ENCODE assay signal across 11 mouse cellular contexts in the genomic region with DNA sequence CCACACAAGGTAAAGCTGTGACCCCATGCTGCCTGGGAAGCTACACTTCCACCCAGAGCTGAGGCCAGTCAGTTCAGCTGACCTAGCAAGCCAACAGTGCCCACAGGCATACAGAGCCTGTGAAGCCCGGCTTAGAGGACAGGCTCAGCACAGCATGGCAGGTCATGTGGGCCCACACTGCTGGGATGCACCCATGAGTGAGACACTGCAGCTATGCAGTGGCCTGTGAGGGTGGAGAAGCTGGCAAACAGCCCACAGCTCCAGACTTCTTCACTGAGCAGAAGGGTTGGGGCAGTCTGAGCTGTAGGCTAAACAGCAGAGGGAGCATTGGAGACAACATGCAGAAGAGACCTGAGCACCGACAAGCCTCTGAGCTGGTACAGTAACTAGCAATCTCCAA. TPM values are rescaled to one million over a fixed set of nuclear protein-coding genes. Genes with fewer than 3 reads are reported as not detected.
DNase-seq lines count a peak whose midpoint lies in the region; ATAC-seq and TF ChIP-seq lines count a peak whose summit lies in the region.
"Had no signal": no experiment of that assay in that cellular context is flagged by ENCODE, and none has a peak within 500 bp of the region (broad histone marks: within the 10 kb centered on the region; RNA-seq: fewer than 3 reads in every experiment).

No protein-coding gene starts in this region.

- TF ChIP-seq CTCF in hindbrain, postnatal 0 days (IDR thresholded peaks at IDR 0.05; ENCODE audit: low read depth): peak; percentile 21

- H3K27me3 ChIP-seq in hindbrain, postnatal 0 days (ENCODE audit: insufficient read depth, low read length): no peaks in the 10 kb centered on the region
- 0 out of 2 replicates have a peak, but pooled peaks cover 3% of the 10 kb centered on the region for H3K27me3 ChIP-seq in hindbrain, embryonic 14.5 days (ENCODE audit: control insufficient read depth, insufficient read depth, low read length)
- H3K27me3 ChIP-seq: hindbrain, embryonic 12.5 days; limb, embryonic 12.5 days had no signal

- no peaks in the 10 kb centered on the region for H3K9me3 ChIP-seq in hindbrain, postnatal 0 days (ENCODE audit: low read length)
- H3K9me3 ChIP-seq in hindbrain, embryonic 14.5 days (ENCODE audit: control insufficient read depth, low read length): no peaks in the 10 kb centered on the region
- H3K9me3 ChIP-seq: forebrain, embryonic 10.5 days; hindbrain, embryonic 12.5 days; limb, embryonic 12.5 days had no signal

- WGBS in hindbrain, postnatal 0 days: 41% methylated on average over 2 of the region's 2 CpGs
- WGBS in hindbrain, embryonic 14.5 days: 70% methylated on average over 2 of the region's 2 CpGs

- no peak for ATAC-seq in hindbrain, postnatal 0 days
- no peak for ATAC-seq in hindbrain, embryonic 14.5 days (ENCODE audit: low FRiP score)

- no peaks in the 10 kb centered on the region for H3K4me1 ChIP-seq in hindbrain, postnatal 0 days (ENCODE audit: insufficient read depth, low read length)
- H3K4me1 ChIP-seq in hindbrain, embryonic 14.5 days (replicated peaks; ENCODE audit: control insufficient read depth, insufficient read depth, low read length): no peaks in the 10 kb centered on the region
- H3K4me1 ChIP-seq: hindbrain, embryonic 12.5 days; limb, embryonic 12.5 days had no signal

- no peak overlapping the region for H3K4me3 ChIP-seq in hindbrain, postnatal 0 days (ENCODE audit: low read length)
- no peak overlapping the region for H3K4me3 ChIP-seq in hindbrain, embryonic 14.5 days (replicated peaks; ENCODE audit: low read length)
- H3K4me3 ChIP-seq: forebrain, embryonic 10.5 days; hindbrain, embryonic 12.5 days; limb, embryonic 12.5 days had no signal

- no peaks in the 10 kb centered on the region for H3K36me3 ChIP-seq in hindbrain, postnatal 0 days (ENCODE audit: insufficient read depth, low read length)
- no peaks in the 10 kb centered on the region for H3K36me3 ChIP-seq in hindbrain, embryonic 14.5 days (replicated peaks; ENCODE audit: control insufficient read depth, insufficient read depth)
- H3K36me3 ChIP-seq: forebrain, embryonic 10.5 days; hindbrain, embryonic 12.5 days; limb, embryonic 12.5 days had no signal

- no peak overlapping the region for H3K9ac ChIP-seq in hindbrain, postnatal 0 days (replicated peaks; ENCODE audit: low read length)
- H3K9ac ChIP-seq in hindbrain, embryonic 14.5 days: no peak overlapping the region
- H3K9ac ChIP-seq: hindbrain, embryonic 12.5 days; limb, embryonic 12.5 days had no signal

- H3K27ac ChIP-seq in hindbrain, postnatal 0 days: no peak overlapping the region
- H3K27ac ChIP-seq in hindbrain, embryonic 14.5 days: no peak overlapping the region
- H3K27ac ChIP-seq: forebrain, embryonic 10.5 days; hindbrain, embryonic 12.5 days; limb, embryonic 12.5 days had no signal

- H3K4me2 ChIP-seq in hindbrain, postnatal 0 days (ENCODE audit: low read depth, low read length): no peak overlapping the region
- H3K4me2 ChIP-seq in hindbrain, embryonic 14.5 days (replicated peaks): no peak overlapping the region
- H3K4me2 ChIP-seq: hindbrain, embryonic 12.5 days; limb, embryonic 12.5 days had no signal

- peak; percentile 45 for DNase-seq in adrenal gland, postnatal 10 days
- DNase-seq in adrenal gland, adult 18-20 months (ENCODE audit: low spot score in 2 of 2): no peak
- peak; percentile 40 for DNase-seq in hindbrain, postnatal 0 days (ENCODE audit: low spot score)
- DNase-seq in hindbrain, embryonic 14.5 days (ENCODE audit: low spot score): no peak
- DNase-seq in retina, postnatal 1 day: peak; percentile 34
- no peak for DNase-seq in retina, embryonic 14.5 days (ENCODE audit: low spot score)
- peak; percentile 19 to 61 for DNase-seq in lung, postnatal 4 days
- no peak for DNase-seq in thymus, postnatal 4 days

RNA-seq across cellular contexts. Expression of a gene that starts 16.3 kb away (rescaled TPM):
- total RNA-seq in adrenal gland, postnatal 10 days (2021): 10 to 100 TPM; 65.0 to 84.5 TPM
- total RNA-seq in adrenal gland, adult 18-20 months (2021): 100 to 1,000 TPM in 1 of 2 experiments, 10 to 100 TPM in 1; 99.5 to 111 TPM
- 71.1 and 72.3 TPM in 2 replicates for total RNA-seq in hindbrain, postnatal 0 days (2014; rRNA removed)
- polyA plus RNA-seq in hindbrain, postnatal 0 days (2015; fragmentation: Nextera tagmentation; extraction: Ambion mirVana): 45.9 and 54.0 TPM in 2 replicates
- polyA plus RNA-seq in hindbrain, embryonic 14.5 days (2014; fragmentation: Nextera tagmentation; extraction: Ambion mirVana): 72.6 and 73.7 TPM in 2 replicates

RNA-seq across cellular contexts. Expression of a gene that starts 32.4 kb away (rescaled TPM):
- 100 to 1,000 TPM; 215 to 222 TPM for total RNA-seq in adrenal gland, postnatal 10 days (2021)
- 100 to 1,000 TPM; 221 to 235 TPM for total RNA-seq in adrenal gland, adult 18-20 months (2021)
- 62.5 and 66.1 TPM in 2 replicates for total RNA-seq in hindbrain, postnatal 0 days (2014; rRNA removed)
- polyA plus RNA-seq in hindbrain, postnatal 0 days (2015; fragmentation: Nextera tagmentation; extraction: Ambion mirVana): 106 TPM in 2 replicates
- 116 and 136 TPM in 2 replicates for polyA plus RNA-seq in hindbrain, embryonic 14.5 days (2014; fragmentation: Nextera tagmentation; extraction: Ambion mirVana)

RNA-seq across cellular contexts. Expression of a gene that starts 44.3 kb away (rescaled TPM):
- 10 to 100 TPM; 47.5 to 53.4 TPM for total RNA-seq in adrenal gland, postnatal 10 days (2021)
- total RNA-seq in adrenal gland, adult 18-20 months (2021): 10 to 100 TPM; 56.2 to 60.8 TPM
- total RNA-seq in hindbrain, postnatal 0 days (2014; rRNA removed): 34.1 and 41.1 TPM in 2 replicates
- polyA plus RNA-seq in hindbrain, postnatal 0 days (2015; fragmentation: Nextera tagmentation; extraction: Ambion mirVana): 50.4 and 54.5 TPM in 2 replicates
- polyA plus RNA-seq in hindbrain, embryonic 14.5 days (2014; fragmentation: Nextera tagmentation; extraction: Ambion mirVana): 60.3 and 64.1 TPM in 2 replicates

RNA-seq across cellular contexts. Expression of a gene that starts 46.7 kb away (rescaled TPM):
- total RNA-seq in adrenal gland, postnatal 10 days (2021): 100 to 1,000 TPM; 214 to 223 TPM
- total RNA-seq in adrenal gland, adult 18-20 months (2021): 100 to 1,000 TPM; 199 to 243 TPM
- 112 and 118 TPM in 2 replicates for total RNA-seq in hindbrain, postnatal 0 days (2014; rRNA removed)
- 198 and 204 TPM in 2 replicates for polyA plus RNA-seq in hindbrain, postnatal 0 days (2015; fragmentation: Nextera tagmentation; extraction: Ambion mirVana)
- 162 and 165 TPM in 2 replicates for polyA plus RNA-seq in hindbrain, embryonic 14.5 days (2014; fragmentation: Nextera tagmentation; extraction: Ambion mirVana)

RNA-seq across cellular contexts. Expression of a gene that starts 56.6 kb away (rescaled TPM):
- 100 to 1,000 TPM; 189 to 579 TPM for total RNA-seq in adrenal gland, postnatal 10 days (2021)
- 10 to 100 TPM in 1 of 2 experiments, not detected in 1; 10.0 TPM for total RNA-seq in adrenal gland, adult 18-20 months (2021)
- total RNA-seq in hindbrain, postnatal 0 days (2014; rRNA removed): 0.99 and 5.4 TPM in 2 replicates
- polyA plus RNA-seq in hindbrain, postnatal 0 days (2015; fragmentation: Nextera tagmentation; extraction: Ambion mirVana): 0.40 and 0.68 TPM in 2 replicates
- polyA plus RNA-seq in hindbrain, embryonic 14.5 days (2014; fragmentation: Nextera tagmentation; extraction: Ambion mirVana): 0.30 and 0.31 TPM in 2 replicates

Comparison
In these comparisons a context has a peak if more than half of its experiments do, and no peak if none do; other contexts are left out.
1. DNase-seq: peak in adrenal gland, postnatal 10 days (single experiment), hindbrain, postnatal 0 days (single experiment), retina, postnatal 1 day (single experiment) and lung, postnatal 4 days (2 of 2); none in adrenal gland, adult 18-20 months (0 of 2), hindbrain, embryonic 14.5 days (single experiment), retina, embryonic 14.5 days (single experiment) and thymus, postnatal 4 days (single experiment).